Mouse (Mus musculus): ENCODE results near the gene Hdac4.

Gene Hdac4

DNA sequence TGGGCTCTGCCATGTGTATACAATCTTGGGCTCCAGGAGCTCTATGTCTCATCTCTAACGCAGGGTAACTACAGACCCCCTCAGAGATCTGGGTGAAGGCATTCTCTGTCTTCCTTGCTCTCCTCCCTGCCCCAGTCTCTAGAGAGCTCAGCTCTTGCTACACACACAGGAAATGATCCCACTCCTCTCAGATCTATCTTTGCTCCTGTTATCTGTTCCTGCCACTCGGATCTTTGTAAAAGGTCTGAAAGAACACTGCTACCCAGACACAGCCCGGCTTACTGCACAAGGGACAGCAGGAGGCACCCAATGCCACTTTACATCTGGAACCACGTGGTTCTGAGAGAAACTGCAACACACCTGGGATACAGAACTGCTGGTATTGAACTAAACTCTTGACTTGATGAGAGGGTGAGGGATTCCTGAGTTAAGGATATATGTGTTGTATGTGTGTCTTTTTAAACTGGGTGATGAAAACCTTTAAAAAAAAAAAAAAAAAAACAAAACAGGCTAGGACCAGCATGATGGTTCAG is 134.9 kb downstream of the Hdac4 start:
- CTCF ChIA-PET: no interaction called here

DNA sequence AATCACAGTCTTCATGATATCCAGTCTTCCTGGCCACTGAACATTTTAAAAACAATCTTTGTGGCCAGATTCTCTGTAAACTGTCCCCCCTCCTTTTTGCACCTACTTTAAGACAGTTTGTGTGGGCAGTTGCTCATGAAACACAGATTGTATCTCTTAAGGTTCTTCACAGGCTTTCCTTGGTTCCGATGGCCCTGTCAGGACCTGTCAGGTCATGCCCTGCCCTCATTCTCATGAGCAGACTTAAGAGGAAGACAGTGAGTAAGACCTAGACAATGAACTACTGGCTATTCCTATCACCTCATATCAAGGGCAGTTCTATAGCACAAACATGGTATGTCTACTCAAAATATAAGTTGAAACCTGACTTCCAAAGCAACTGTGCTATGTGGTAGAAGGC is 135.9 kb downstream of the Hdac4 start:
- CTCF ChIA-PET: no interaction called here

DNA sequence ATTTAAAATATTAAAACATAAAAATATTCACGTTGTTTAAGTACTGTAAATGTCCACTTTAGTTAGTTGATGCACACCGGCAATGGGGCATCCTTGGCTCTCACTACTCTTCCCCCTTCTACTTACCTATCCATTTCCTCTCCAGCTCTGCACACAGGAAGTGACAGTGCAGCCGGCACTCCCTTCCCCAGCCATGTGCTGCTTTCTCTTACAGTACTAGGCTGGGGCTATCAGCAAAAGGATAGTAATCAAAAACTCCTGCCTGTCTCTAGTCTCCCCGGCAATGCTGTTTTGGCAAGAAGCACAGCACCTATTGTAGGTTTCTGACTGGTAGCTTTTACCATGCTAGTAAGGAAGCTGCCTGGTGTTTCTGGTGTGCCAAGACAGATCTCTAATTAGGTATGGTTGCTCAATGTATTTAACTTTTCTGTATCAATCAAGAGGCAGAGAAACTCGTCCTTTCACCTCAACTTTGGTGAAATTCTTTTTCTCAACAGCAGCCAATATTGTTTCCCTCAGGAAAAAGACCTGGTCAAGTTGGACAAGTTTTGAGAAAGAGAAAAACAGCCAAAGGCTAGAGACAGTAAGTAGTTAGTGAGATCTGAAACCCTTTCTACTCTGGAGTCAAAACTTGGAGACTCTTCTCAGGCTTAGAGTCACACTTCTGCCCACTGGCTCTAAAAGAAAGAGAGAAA is 136.6 kb downstream of the Hdac4 start:
- CTCF ChIA-PET: no interaction called here

DNA sequence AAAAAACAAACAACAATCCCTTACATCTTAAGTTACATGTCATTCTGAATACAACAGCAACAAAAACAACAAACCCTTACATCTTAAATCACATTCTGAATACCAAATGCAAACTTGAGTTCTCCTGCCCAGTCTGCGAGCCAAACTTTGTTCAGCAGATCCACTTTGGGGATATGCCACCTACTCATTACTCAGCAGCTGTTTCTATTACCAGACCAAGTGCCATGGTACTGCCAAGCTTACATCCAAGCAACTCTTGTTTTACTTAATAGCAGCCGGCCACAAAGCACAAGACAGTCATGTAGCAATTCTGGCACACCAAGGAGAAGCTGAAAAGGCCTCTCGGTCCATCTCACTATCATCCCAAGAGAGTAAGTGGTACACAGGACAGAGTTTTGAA is 138.4 kb downstream of the Hdac4 start:
- CTCF ChIA-PET: no interaction called here

DNA sequence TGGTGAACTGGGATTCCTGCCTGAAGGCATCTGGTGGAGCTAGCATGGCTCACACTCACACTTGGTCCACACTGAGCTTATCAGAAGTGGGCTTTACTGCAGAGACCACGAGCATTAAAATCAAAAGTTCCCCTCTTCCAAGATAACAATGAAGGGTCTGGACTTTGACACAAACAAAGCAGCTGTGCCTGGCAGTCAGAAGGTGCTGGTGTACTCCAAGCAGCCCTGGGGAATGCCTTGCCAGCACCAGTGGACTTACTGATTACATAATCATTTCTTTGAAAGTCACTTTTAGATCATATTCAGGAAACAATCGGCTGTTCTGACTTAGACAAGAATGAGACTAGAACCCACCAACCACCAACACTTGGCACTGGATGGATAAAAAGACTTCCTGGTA is 140.3 kb downstream of the Hdac4 start:
- CTCF ChIA-PET: no interaction called here

DNA sequence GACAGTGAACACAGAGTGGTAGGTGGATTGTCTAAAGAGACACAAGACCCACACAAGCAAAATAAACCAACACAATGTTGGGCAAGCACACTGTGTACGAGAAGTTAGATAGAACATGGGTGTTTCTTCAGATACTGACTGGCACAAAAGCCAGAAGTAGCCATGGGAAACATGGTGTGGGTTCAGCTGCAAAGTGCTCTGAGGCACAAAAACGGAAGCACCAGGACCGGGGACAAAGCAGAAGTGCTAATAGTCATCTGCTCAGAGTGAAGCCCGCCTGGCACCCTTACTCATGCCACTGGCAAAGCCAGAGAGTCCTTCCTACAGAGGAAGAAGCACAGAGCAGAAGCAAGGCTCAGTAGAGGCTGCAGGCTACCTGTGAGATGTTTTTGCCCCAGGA is 143.3 kb downstream of the Hdac4 start:
- CTCF ChIA-PET: no interaction called here

DNA sequence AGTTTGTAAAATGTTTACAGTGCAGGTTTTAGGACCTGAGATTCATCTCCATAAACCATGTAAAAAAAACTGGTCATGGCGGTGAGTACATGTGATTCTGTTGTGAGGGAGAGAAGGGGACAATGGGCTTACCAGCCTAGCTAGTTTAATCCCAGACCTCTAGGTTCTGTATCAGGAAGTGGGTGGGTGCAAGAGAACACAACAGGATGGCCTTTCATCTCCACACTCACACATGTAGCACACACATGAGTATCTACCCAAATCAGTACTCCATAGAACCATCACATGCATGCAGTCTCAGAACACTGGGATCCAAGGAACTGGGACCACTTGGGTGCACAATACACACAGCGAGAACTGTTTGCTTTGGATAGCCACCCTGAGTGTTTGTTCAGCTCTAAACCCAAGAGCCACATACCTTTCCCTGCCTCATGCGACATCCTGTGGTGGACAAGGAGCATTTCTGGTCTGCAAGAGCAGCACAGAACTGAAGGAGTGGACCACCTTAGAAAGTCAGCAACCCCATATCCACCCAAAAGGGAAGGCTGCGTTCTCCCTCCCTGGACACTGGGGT is 143.9 kb downstream of the Hdac4 start:
- CTCF ChIA-PET: no interaction called here

DNA sequence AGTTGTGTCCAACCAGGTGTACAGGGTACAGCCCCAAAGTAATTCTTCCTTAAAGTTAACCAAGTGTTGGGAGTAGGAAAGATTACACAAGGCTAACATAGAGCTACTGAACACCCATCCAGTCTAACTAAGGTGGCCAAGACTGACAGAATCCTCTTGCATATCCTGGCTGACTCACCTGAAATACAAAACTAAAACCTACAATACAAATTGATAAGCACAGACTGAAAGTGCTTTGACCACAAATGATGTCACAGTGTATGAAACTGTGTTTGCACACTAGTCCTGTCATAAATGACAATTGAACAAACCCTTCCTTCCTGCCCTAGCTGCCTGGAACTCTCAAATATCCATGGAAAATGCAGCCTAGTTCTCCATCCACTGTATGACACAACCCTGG is 144.5 kb downstream of the Hdac4 start:
- CTCF ChIA-PET: no interaction called here

DNA sequence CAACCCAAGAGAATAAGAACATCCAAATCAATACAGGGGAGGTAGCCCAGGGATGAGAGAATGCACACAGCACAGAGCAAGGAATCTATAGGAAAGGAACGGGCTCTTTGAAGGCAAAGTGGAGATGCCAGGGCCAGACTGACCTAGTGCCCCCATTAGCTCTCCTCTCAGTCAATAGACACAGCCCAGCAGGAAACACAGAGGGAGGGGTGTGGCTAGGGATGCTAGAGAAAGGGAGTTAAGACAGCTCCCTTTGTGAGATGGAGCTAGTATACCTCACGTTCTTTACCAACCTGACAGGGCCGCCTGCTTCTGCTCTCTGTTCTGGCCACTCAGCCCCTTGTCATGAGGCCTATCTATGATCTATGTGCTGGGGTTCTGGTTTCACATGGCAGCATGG is 144.9 kb downstream of the Hdac4 start:
- CTCF ChIA-PET: no interaction called here

DNA sequence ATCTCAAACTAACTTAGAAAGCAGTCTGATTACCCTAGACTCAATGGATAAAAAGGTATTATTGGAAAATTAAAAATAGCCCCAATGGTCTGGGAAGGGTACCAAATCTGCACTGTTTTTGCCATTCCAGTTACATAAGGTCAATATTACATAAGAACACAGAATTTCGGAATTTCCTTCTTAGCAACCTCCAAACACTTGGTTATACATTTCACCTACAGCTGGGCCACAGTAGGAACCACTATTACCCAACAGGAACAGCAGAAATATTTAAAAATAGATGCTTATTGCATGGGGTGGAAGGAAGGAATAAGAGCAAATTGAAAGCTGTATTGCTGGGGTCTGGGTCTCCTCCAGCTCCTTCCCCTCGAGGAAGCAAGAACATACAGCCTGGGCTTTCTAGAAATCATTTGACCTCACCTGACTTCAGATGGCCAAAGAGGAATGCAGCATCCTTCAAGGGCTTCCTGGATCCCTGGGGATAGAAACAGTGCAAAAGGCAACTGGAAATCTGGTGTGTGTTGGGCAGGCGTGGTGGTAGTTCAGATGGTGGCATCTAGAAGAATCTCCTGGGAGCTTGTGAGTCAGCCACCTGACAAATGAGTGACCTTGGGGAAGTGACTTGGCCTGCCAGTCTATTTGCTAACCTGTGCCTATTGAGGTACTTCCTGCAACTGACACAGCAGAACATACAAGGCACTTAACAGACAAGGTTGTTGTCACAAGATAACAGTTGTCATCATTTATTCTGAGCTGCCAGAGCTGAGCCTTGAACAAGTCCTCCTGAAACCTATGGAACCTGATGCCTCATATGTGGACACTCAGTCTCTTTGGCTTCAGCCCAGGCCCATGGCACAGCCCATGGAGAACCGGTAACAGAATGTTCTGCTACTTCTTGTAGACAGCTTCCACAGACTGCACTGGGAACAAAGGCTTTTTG is 146.8 kb downstream of the Hdac4 start:
- CTCF ChIA-PET: no interaction called here

DNA sequence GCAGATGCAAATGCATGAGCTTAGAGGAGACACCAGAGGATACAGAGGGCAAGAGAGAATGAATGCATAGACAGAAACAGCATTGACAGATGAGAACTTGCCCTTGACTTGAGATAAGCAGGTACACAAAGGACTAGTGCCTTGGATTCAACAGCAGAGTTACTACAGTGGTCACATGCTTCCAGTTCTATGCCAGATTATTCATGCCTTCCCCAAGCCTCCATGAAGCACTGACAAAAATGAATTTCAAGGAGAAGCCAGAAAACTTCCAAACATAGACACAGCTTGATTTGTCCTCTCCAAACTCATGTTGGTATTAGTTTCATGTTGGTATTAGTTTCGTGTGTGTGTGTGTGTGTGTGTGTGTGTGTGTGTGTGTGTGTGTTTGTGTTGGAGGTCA is 149.8 kb downstream of the Hdac4 start:
- CTCF ChIA-PET: interaction anchor here (0.6 kb wide), 1 partner anchor 54 kb away, joined by 4 read pairs; no protein-coding TSS in a partner anchor

DNA sequence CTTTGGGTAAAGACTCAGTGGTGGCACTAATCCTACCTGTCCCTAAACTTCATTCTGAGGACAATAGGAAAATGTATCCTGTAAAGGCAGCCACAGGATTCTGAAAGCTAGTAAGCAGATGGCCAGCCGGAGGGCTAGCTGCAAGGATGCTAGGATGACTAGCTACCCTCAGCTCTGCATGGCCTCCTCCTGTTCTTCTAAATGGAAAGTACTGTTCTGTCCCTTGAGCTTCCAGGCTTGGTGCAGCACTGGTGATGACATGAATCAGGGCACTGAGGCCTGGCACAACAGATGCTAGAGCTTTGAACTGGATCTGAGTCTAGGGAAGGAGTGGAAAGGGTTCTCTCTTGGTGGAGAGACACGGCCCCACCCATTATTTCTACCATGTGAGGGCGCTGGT is 150.6 kb downstream of the Hdac4 start:
- CTCF ChIA-PET: no interaction called here

DNA sequence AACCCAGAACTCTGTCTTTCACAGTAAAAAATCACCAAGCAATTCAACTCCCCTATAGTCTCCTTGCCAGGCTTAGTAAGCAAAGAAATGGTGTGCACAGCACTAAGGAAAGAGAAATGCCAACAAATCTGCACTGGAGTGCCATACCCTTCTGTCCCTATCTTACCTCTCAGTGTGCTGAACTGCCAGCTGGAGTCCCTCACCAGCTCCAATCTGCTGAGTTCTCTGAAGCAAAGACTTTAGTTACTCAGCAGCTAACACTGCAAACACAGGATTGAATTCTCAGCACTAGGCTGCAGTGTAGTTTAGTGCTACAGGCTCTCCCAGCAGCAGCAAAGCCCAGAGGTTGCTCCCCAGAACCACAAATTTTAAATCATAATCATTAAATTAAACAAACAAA is 151.5 kb downstream of the Hdac4 start:
- CTCF ChIA-PET: no interaction called here

DNA sequence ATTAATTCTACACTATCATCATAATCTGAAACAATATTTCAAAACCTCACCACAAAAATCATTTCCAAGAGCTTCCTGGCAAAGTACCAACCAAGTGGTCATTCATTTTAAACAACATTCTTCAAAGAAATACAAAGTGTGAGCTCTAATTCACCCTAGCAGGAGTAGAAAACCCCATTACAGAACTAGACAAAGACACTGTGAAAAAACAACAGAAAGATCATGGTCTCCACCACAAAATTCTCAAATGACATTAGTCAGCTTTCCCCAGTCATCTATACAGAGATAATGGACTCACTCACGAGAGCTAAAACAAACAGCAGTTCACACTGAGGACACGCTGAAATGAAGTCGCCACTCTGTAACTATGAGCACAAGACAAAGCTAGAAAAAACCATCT is 153.4 kb downstream of the Hdac4 start:
- CTCF ChIA-PET: no interaction called here

DNA sequence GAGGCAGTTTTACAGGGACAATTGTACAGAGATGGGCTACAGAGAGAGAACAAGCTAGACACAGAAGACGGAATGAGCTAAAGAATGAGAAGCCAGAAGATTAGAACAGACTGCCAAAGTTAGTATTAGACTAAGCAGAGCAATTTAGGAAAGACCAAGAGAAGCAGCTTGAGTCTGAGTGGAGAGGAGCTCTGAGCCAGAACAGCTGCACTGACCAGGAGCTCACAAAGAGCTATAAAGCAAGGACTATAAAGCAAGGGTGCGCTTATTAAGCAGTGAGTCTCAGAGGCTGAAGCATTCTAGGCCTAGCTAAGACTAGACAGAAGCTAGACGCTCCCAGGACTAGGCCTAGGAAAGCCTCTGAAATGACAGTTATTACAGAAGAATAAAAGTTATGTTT is 154.2 kb downstream of the Hdac4 start:
- CTCF ChIA-PET: no interaction called here

DNA sequence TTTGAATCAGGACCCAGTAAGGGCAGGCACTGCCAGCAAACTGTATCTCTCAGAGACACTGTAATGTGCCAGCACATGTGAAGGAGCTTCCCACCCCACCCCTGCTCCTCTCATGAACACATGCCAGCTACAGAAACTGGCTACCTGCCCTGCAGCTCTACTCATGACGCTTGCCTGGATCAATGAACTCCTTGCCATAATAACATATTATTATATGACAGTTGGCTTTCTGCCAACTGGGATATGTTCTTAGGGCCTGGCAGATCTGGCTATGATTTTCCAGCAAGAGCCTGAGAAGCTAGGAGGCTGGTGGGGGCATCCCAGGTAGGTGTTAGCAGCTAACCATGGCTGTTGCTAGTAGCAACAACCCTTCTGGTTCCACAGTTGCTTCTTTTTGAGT is 156.8 kb downstream of the Hdac4 start:
- CTCF ChIA-PET: no interaction called here

DNA sequence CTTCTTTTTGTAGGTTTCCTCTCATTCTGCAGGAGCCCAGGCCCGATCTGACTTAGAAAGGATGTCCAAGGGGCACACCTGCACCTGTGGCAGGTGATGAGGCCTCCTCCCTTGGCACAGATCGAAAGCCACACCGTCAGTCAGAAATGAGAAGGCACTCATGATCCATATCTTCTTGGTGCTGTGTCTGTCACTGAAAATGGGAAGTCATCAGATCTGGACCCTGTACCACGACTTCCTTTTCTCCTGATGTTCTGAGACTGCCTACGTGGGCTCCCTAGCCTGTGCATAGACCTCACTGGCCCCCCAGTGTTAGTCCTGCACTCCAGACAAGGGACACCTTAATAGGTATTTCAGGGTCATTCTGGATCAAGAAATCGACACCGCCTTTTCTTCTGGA is 158.5 kb downstream of the Hdac4 start:
- CTCF ChIA-PET: no interaction called here

DNA sequence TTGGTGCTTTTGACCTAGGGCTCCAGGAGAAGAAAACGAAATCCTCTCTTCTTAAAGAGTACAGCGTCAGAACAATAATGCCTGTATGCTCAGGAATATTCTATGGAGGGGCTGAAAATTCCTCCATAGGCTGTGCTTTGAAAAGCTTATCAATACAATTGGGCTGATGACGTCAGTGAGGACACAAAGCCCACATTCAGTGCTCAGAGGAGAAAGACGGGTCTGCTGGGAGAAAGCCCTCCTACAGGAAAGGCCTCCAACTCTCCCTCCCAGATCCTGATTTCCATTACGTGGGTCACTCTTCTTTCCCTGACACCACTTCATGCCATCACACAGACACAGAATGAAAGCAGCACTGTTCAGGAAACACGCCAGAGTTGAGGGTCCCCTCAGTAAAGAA is 159.7 kb downstream of the Hdac4 start:
- CTCF ChIA-PET: no interaction called here

DNA sequence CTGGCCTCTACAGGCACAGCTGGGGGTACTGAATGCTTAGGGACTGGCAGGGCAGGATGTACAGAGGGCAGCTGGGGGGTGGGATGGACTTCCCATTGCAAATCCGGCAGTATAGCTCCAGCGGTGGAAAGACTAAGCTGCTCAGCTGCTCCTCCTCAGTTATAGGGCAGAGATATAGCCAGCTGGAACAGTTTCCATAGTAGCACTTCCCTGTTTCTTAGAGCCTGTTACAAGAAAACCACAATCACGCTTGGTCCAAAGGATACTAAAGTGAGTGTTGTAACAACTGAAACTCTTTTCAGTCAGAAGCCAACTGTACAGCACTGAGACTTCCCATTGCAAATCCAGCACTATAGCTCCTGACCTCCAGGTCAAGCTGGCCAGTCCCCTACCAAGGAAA is 161.3 kb downstream of the Hdac4 start:
- CTCF ChIA-PET: no interaction called here

DNA sequence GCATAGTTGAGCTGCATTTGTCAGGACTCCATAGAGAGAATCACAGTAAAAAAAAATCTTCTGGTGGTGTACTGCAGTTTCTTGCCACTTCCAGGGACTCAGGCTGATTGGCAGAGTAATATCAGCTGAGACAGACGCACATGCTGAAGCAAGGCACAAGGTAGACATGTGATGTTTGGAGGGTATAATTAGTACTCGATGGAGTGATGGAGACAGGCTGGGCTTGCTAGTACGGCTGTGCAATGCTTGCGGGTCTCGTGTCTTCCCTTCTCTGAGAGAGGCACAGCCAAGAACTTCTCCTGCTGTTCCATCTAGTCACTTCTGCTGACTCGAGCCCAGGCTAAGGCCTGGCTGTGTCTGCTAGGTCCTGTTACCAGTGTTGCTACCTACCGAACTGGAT is 162.0 kb downstream of the Hdac4 start:
- CTCF ChIA-PET: no interaction called here

DNA sequence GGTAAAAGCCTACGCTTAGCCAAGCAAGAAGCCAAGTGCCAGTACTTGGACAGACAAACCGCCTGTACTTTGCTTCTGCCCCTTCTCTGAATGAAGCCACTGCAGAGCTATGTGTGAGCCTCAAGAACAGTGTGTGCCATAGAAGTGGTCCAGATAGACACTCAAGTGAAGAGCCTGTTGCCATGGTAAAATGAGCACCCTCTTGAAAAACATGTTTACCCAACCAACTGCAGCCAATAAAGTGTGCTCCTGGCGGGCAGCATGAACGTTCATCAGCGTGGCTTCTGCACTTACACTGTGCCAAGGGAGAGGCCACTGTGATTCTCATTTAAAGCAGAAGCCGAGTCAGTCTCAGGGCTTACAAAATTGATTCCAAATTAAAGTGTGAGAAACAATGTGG is 165.0 kb downstream of the Hdac4 start:
- CTCF ChIA-PET: no interaction called here

DNA sequence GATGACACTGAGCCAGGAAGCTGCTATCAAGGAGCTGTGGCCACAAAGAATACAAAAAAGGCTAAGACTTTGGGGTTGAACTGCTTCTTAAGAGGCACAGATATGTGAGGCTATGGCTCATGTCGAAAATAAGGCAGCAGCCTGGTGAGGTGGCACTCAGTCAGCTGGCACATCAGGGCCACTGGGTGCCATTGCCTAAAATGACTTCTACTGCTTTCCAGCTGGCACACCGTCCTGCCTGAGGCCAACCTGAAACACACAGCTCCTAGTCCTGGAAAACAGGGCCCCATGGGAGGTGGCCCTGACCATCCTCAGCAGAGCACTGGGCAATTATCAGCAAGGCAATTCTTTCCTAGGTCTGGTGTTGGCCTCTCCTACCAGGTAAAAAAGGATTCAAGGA is 167.3 kb downstream of the Hdac4 start:
- CTCF ChIA-PET: no interaction called here

DNA sequence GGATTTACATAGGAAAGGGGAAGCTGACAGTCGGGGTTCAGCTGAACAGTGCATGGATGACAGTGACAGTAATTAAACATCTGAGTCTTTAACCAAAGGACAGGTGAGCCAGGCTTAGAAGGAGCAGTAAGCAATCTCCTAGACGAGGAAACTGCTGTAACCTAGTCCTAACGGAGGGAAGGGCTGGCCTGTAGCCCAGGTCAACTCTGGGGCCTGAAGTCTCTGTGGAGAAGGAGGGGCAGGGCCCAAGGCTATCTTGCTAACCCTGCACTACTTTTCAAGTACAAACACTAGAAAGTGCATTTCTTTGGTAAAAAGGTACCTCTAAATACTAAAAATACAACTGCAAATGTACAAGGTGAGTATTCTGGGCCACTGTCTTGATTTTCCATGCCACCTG is 169.1 kb downstream of the Hdac4 start:
- CTCF ChIA-PET: no interaction called here

Measured in spleen, embryonic (tissue).